Mouse (Mus musculus): ENCODE measurements around the gene Fxyd5. TPM values are rescaled to one million over a fixed set of nuclear protein-coding genes. Genes with fewer than 3 reads are reported as not detected.

The Fxyd5 gene
- polyA plus RNA-seq, 1 experiment: 84.3 TPM

DNA sequence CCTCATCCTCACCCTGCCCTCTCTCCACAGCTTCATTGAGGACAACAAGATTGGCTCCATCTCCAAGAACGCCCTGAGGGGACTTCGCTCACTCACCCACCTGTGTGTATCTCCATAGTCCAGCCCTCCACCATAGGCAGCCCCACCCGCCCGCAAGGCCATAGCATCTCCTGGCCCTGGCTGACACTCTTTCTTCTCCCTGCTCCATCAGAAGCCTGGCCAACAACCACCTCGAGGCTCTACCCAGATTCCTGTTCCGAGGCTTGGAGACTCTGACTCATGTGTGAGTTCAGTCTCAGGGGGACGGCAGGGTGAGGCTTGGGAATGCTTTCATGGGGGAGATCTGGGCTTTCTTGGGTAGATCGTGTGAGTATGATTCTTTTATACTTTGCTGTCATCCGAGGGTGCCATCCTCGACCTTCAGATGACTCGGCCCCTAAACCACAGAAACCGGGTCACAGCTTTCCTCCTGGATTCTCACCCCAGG lies 20.8 kb upstream of the Fxyd5 start:
- DNase-seq (ENCODE audit: low read depth): no peak

DNA sequence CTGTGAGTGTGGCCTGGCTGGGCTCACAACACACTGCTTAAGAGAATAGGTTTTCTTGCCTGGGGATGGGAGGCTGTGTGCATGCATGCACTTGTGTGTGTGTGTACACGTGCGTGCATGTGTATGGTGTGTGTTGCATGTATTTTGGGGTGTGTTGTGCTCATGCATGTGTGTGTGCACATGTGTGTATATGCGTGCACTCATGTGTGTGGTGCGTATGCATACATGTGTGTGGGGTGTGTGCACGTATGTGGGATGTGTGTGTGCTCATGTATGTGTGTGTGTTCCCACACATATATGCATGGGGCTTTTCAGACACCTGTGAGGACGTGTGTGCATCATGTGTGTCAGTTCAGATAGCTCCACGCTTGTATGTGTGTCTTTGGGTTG lies 18.3 kb upstream of the Fxyd5 start:
- DNase-seq (ENCODE audit: low read depth): no peak

- DNase-seq (ENCODE audit: low read depth): no peak
Measured at GRCm38 (mm10) chr7:31059919-31060620, 17.8 kb upstream of the Fxyd5 start.

- no peak for DNase-seq (ENCODE audit: low read depth)
Measured at GRCm38 (mm10) chr7:31059108-31059507, 16.8 kb upstream of the Fxyd5 start, which contains the start of gene Lgi4. Lgi4 (plus strand) TSS chr7:31059342.

- DNase-seq (ENCODE audit: low read depth): no peak
Measured at GRCm38 (mm10) chr7:31058211-31058610, 15.9 kb upstream of the Fxyd5 start.

GRCm38 (mm10) chr7:31057730-31058129 lies 15.4 kb upstream of the Fxyd5 start:
- DNase-seq (ENCODE audit: low read depth): no peak

- no peak for DNase-seq (ENCODE audit: low read depth)
Measured at GRCm38 (mm10) chr7:31057071-31057470, 14.8 kb upstream of the Fxyd5 start, which contains the start of gene Fxyd1. Fxyd1 (minus strand) TSS chr7:31057199.

DNA sequence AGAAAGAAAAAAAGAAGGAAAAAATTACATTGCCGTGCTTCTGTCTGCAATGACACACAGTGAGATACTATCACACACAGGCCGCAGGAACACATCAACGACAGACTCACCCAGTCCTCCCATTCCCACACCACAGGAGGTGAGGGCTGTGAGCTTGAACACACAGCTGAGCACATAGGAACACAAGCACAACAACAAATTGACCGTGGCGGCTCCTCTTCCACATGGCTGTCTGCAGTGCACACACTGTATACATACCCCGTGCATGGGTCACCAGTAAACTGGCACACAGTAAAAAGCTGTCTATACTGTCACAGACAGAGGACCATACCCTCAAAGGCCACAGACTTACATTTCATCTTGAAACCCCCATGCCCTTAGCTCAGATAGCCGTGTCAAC lies 14.2 kb upstream of the Fxyd5 start:
- no peak for DNase-seq (ENCODE audit: low read depth)

DNA sequence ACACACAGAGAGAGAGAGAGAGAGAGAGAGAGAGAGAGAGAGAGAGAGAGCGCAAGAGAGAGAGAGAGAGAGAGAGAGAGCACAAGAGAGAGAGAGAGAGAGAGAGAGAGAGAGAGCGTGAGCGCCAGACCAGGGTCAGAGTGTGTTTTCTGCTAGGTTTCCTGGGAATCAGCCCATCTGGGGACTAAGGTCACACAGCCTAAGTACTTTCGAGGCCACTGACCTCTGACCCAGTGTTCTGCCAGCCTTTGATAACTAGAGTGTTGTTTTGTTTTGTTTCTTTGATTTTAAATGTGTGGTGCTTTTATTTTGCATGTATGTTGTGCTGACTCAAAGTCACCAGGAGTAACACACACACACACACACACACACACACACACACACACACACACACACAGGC lies 13.6 kb upstream of the Fxyd5 start:
- no peak for DNase-seq (ENCODE audit: low read depth)

- no peak for DNase-seq (ENCODE audit: low read depth)
Measured at GRCm38 (mm10) chr7:31055354-31055824, 13.1 kb upstream of the Fxyd5 start.

- no peak for DNase-seq (ENCODE audit: low read depth)
Measured at GRCm38 (mm10) chr7:31054661-31055320, 12.5 kb upstream of the Fxyd5 start.

DNA sequence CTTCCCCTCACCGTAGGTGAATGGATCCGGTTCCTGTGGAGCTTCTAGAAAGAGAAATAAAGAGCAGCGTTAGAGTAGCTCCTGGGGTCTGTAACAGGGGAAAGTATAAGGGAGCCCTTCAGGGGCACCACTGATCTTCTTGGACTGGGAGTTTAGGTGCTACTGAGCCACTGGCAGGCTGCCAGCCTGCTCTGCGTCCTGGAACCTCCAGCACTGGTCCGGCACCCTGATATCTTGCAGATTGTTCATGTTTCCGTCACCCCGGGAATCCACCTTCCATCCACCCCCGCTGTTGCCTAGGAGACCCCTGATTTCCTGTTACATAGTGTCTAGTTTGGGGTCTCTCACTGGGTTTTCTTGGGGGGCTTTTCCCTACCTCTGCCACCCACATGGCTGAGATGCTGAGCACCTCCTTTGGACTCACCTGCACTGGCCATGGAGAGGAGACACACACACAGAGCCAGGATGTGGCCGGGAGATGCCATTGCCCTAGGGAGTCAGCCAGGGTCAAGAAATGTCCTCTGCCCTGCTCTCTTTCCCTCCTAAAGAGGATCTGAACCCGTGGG lies 11.7 kb upstream of the Fxyd5 start:
- no peak for DNase-seq (ENCODE audit: low read depth)

- no peak for DNase-seq (ENCODE audit: low read depth)
Measured at GRCm38 (mm10) chr7:31052636-31053434, 10.6 kb upstream of the Fxyd5 start.

- no peak for DNase-seq (ENCODE audit: low read depth)
Measured at GRCm38 (mm10) chr7:31052251-31052635, 10.0 kb upstream of the Fxyd5 start.

DNA sequence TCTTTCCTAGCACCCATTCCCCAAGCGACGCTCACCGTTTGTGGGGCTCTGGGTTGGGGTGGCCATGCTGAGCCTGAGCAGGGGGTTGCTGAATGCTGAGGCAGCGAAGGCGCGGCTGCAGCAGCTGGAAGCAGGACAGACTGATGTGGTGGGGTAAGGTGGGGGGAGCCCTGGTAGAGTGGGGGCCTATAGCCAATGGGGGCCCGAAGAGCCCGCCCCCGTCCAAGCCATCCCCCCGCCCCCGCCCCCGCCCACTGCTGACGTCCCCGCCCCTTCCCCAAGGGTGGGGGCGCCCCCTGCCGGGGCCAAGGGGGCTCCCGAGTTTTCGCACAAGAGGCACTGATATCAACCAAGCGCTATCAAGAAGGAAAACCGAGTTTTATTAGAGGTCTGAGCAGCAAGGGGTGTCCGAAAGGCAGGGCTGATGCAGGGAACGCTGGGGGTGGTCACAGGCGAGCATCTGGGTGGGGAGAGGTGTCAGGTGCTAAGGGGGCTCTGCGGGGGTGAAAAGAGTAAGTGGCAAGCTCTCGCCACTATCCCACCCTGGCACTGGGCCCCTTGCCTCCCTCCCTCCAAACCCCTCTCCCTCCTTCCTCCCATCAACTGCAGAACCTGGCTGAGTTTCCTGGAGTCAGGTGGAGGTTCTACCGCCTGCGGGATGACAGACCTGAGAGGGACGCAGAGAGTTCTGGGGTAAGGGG lies 9.2 kb upstream of the Fxyd5 start, which contains the start of gene Fxyd7:
TSS of gene Fxyd7 (minus strand) at position 147 of the 701 bp plus-strand sequence.
- no peak for DNase-seq (ENCODE audit: low read depth)

DNA sequence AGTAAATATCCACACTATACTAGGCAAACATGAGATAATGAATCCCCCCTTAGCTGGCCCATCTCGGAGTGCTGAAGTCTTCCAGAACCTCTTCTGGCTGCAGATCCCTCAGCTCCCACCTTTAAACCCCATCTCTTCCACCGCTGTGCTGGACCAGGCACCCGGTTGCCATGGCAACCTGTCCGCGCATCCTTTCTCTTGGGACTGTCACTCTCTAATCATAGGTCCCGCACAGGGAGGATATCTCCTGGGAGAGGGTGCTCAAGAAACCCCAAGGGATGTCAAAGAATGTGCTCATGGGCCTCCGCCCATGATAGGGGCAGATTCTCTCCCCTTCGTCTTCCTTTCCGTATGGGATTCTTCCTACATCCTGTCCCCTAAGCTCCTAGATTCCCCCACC lies 8.6 kb upstream of the Fxyd5 start:
- DNase-seq (ENCODE audit: low read depth): no peak

GRCm38 (mm10) chr7:31050487-31050886 lies 8.2 kb upstream of the Fxyd5 start:
- DNase-seq (ENCODE audit: low read depth): no peak

DNA sequence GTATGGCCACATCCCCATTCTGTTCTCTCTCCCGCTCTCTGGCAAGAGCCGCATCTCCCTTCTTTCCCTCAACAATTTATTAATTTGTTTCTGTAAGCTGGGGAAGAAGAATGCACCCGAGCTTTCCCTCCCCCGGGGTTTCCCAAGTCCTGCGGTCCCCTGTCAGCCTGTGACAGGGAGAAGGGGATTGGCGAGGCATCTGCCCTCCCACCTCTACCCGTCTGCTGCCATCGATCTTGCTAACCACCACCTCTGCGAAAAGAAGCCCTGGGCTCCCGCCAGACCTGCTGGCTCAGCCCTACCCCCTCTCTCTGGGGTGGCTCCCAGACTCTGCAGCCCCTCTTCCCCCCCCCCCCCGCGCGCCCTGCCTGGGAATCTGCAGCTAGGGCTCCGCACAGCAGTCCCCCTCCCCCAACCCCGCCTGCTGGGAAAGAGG lies 7.6 kb upstream of the Fxyd5 start:
- no peak for DNase-seq (ENCODE audit: low read depth)

GRCm38 (mm10) chr7:31049135-31049845 lies 7.0 kb upstream of the Fxyd5 start:
- DNase-seq (ENCODE audit: low read depth): no peak

DNA sequence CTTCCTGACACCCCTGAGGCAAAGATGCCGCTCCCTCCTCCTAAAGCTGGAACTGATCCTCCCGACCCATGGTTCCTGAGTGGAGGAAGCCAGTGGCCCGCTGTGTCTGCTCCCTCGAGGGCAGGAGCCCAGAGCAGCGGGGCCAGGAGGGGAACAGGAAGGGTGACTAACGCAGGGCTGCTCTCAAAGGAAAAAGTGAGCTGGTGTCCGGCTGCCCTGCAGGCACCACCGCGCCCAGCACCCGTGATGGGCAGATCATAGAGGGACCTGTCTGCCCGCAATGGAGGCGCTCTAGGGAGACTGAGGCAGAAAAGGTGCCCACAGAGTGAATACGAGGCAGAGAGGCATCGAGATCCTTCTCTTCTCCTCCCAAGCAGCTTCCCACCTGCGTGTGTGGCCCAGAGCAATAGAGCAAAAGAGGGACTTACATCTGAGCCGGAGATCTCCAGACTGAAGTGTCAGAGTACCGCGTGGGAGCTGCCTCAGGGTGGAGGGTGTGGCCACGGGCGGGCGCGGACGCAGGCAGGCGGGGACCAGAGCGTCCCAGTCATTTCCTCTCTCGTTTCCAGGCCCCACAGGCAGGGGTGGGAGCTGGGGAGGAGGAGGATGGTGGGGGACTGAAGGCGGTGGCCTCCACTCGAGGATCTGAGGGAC lies 492 bp downstream of the Fxyd5 start:
- no peak for DNase-seq (ENCODE audit: low read depth)
